ENCODE assay signal across 23 mouse cellular contexts in the genomic region with DNA sequence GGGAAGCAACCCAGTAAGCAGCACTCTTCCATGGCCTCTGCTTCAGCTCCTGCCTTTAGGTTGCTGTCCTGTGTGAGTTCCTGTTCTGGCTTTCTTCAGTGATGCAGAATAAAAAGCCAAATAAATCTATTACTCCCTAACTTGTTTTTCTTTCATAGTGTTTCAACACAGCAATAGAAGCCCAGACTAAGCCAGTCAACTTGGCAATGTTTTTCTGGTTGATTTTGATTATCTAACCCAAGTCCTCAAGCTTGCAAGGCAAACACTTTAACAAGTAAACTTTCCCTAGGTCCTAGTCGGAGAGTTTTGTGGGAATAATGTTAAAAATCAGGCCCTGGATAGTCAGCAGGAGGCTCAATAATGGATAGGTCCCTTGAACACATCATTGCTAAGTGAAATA. TPM values are rescaled to one million over a fixed set of nuclear protein-coding genes. Genes with fewer than 3 reads are reported as not detected.
"Had no signal": no experiment of that assay in that cellular context is flagged by ENCODE, and none has a peak within 500 bp of the region (broad histone marks: within the 10 kb centered on the region; RNA-seq: fewer than 3 reads in every experiment).

No protein-coding gene starts in this region.

- H3K27me3 ChIP-seq: neural tube, embryonic 13.5 days; neural tube, embryonic 15.5 days; stomach, embryonic 15.5 days had no signal

- DNase-seq: retina, postnatal 1 day; right cerebral cortex, adult 18-20 months; right cerebral cortex, postnatal 14 days; right cerebral cortex, postnatal 25 days; right cerebral cortex, postnatal 4 days; spleen, adult 18-20 months; thymus, adult 18-20 months; thymus, adult 2 months; thymus, postnatal 14 days; thymus, postnatal 25 days; thymus, postnatal 36 days; thymus, postnatal 4 days had no signal

- H3K4me2 ChIP-seq: neural tube, embryonic 13.5 days; neural tube, embryonic 15.5 days; stomach, embryonic 15.5 days had no signal

- H3K36me3 ChIP-seq: neural tube, embryonic 13.5 days; neural tube, embryonic 15.5 days; stomach, embryonic 15.5 days had no signal

- H3K27ac ChIP-seq: neural tube, embryonic 13.5 days; neural tube, embryonic 15.5 days; stomach, embryonic 15.5 days; stomach, postnatal 0 days had no signal

- H3K4me3 ChIP-seq: neural tube, embryonic 13.5 days; neural tube, embryonic 15.5 days; stomach, embryonic 15.5 days had no signal

- H3K4me1 ChIP-seq: neural tube, embryonic 13.5 days; neural tube, embryonic 15.5 days; stomach, embryonic 15.5 days had no signal

- H3K9me3 ChIP-seq: stomach, embryonic 15.5 days had no signal

- H3K9ac ChIP-seq: neural tube, embryonic 13.5 days; neural tube, embryonic 15.5 days; stomach, embryonic 15.5 days had no signal

RNA-seq across cellular contexts. Expression of a gene that starts 17.5 kb away (rescaled TPM):
- total RNA-seq: neutrophil, adult 5-6 weeks had no signal
- polyA plus RNA-seq: neural tube, embryonic 13.5 days; neural tube, embryonic 14.5 days; neural tube, embryonic 15.5 days; spleen, adult 2 months; stomach, embryonic 14.5 days; testis, adult 2 months; thymus, postnatal 0 days; urinary bladder, adult 2 months had no signal
